Mouse (Mus musculus): ENCODE data around the gene Krt32. TPM values are rescaled to one million over a fixed set of nuclear protein-coding genes. Genes with fewer than 3 reads are reported as not detected.

Gene Krt32
- polyA plus RNA-seq, 2 experiments from 2014 or later, result not detected

GRCm38 (mm10) chr11:100050451-100050850 lies 37.6 kb downstream of the Krt32 start, which contains the start of gene Krt31:
Gene Krt31, minus strand, starts transcription at chr11:100050551.
- no peak for ATAC-seq

- no peak for ATAC-seq
These were observed 40.8 kb downstream of the Krt32 start for GRCm38 (mm10) chr11:100047193-100047592.

GRCm38 (mm10) chr11:100046303-100046866 lies 41.6 kb downstream of the Krt32 start:
- no peak for ATAC-seq

- ATAC-seq, result no peak
These were observed 46.6 kb downstream of the Krt32 start, which contains the start of gene Krt34 for GRCm38 (mm10) chr11:100041454-100041853. Gene Krt34, minus strand, starts transcription at chr11:100041554.

Other genes starting within 250 kb of the Krt32 start
- gene Krtap4-16, start 236.6 kb downstream of the Krt32 start, polyA plus RNA-seq (2017; shearing (Covaris generic)), result not detected
- gene Gm11568, start 230.3 kb downstream of the Krt32 start, polyA plus RNA-seq (2017; shearing (Covaris generic)), result not detected
- not detected for gene Gm11559, start 223.8 kb downstream of the Krt32 start, polyA plus RNA-seq (2017; shearing (Covaris generic))
- not detected for gene Krtap9-1, start 214.8 kb downstream of the Krt32 start, polyA plus RNA-seq (2017; shearing (Covaris generic))
- not detected for gene Gm11567, start 209.0 kb downstream of the Krt32 start, polyA plus RNA-seq (2017; shearing (Covaris generic))
- not detected for gene Krtap31-1, start 180.3 kb downstream of the Krt32 start, polyA plus RNA-seq (2017; shearing (Covaris generic))
- gene Gm11565, start 173.5 kb downstream of the Krt32 start, polyA plus RNA-seq (2017; shearing (Covaris generic)), result not detected
- not detected for gene Krtap31-2, start 151.9 kb downstream of the Krt32 start, polyA plus RNA-seq (2017; shearing (Covaris generic))
- gene Krtap9-5, start 139.8 kb downstream of the Krt32 start, polyA plus RNA-seq (2017; shearing (Covaris generic)), result not detected
- not detected for gene Krtap29-1, start 109.2 kb downstream of the Krt32 start, polyA plus RNA-seq (2017; shearing (Covaris generic))
- not detected for gene Krtap16-1, start 101.6 kb downstream of the Krt32 start, polyA plus RNA-seq (2017; shearing (Covaris generic))
- gene Krtap17-1, start 94.2 kb downstream of the Krt32 start, polyA plus RNA-seq (2017; shearing (Covaris generic)), result not detected
- gene Krt33a, start 72.0 kb downstream of the Krt32 start, polyA plus RNA-seq (2017; shearing (Covaris generic)), result not detected
- not detected for gene Krt33b, start 58.4 kb downstream of the Krt32 start, polyA plus RNA-seq (2017; shearing (Covaris generic))
- not detected for gene Krt34, start 46.7 kb downstream of the Krt32 start, polyA plus RNA-seq (2017; shearing (Covaris generic))
- not detected for gene Krt31, start 37.7 kb downstream of the Krt32 start, polyA plus RNA-seq (2017; shearing (Covaris generic))
- not detected for gene Krt35, start 8.0 kb upstream of the Krt32 start, polyA plus RNA-seq (2017; shearing (Covaris generic))
- gene Krt36, start 17.4 kb upstream of the Krt32 start, polyA plus RNA-seq (2017; shearing (Covaris generic)), result not detected
- gene Krt13, start 33.3 kb upstream of the Krt32 start, polyA plus RNA-seq (2017; shearing (Covaris generic)), result not detected
- gene Krt15, start 47.7 kb upstream of the Krt32 start, polyA plus RNA-seq (2017; shearing (Covaris generic)), result not detected
- gene Krt19, start 60.4 kb upstream of the Krt32 start, polyA plus RNA-seq (2017; shearing (Covaris generic)), result not detected
- not detected for gene Krt9, start 105.0 kb upstream of the Krt32 start, polyA plus RNA-seq (2017; shearing (Covaris generic))
- gene Krt14, start 119.3 kb upstream of the Krt32 start, polyA plus RNA-seq (2017; shearing (Covaris generic)), result not detected
- gene Krt16, start 160.7 kb upstream of the Krt32 start, polyA plus RNA-seq (2017; shearing (Covaris generic)), result not detected
- 1 to 10 TPM; 1.7 to 6.4 TPM for gene Krt17, start 172.8 kb upstream of the Krt32 start, polyA plus RNA-seq (2017; shearing (Covaris generic))
- gene Krt42, start 181.6 kb upstream of the Krt32 start, polyA plus RNA-seq (2017; shearing (Covaris generic)), result not detected
- gene Eif1, start 231.7 kb upstream of the Krt32 start, polyA plus RNA-seq (2017; shearing (Covaris generic)), result 1,000 to 10,000 TPM; 1,870 to 3,129 TPM
- gene Gast, start 246.2 kb upstream of the Krt32 start, polyA plus RNA-seq (2017; shearing (Covaris generic)), result not detected